Mouse (Mus musculus): ENCODE results near the gene Ccsap.

DNA sequence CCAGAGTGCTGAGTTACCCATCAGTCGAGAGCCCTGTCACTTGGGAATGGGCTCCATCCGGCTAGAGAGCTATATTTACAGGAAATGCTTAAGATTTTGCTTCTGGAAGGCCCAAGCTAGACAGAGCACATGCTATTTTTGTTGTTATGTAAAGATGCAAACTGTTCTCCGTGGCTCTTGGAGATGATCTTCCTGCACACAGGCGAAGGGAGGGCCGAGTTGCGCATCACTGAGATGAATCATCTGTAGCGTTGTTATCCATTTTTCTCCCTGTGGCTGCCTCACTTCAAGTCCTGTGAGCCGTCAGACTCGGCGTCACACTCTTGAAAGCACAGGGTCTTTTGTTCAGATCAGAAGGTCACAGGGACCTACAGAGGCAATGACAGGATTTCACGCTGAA lies 14.3 kb upstream of the Ccsap start:
- TF ChIP-seq CTCF (IDR thresholded peaks at IDR 0.05; ENCODE audit: low read depth) (no peak), EP300 (IDR thresholded peaks at IDR 0.05; ENCODE audit: low read depth) (no peak)
